Mouse (Mus musculus) neural tube, embryonic 14.5 days (tissue): ENCODE measurements at regions not wholly inside any gene's neighbourhood (a gene's known extent, or its start where the extent isn't known, plus 50 kb on each side); places are given as distances from the start of the nearest gene placed in this dataset.
A peak's percentile ranks its signal among the peaks of the same experiment; 100 is the strongest.

Source experiments
- ATAC-seq: fragments of 200-750 bp; cut with Nextera tagmentation; 2 replicates; pipeline ENCODE4 v1.8.0; 2017; ENCODE audit warnings: low read depth, mild to moderate bottlenecking, moderate TSS enrichment, moderate library complexity
- H3K27ac ChIP-seq: fragments of 300-500 bp; sonication (generic); 2 replicates; pipeline ENCODE4 v1.5.1; 2014; ENCODE audit warnings: low read depth, mild to moderate bottlenecking, control low read depth, low read length, moderate library complexity, mixed read lengths
- H3K27me3 ChIP-seq: fragments of 300-500 bp; sonication (generic); 2 replicates; pipeline ENCODE4 v1.6.1; 2014; ENCODE audit warnings: low read length; ENCODE audit not compliant: control insufficient read depth, insufficient read depth
- H3K36me3 ChIP-seq: fragments of 300-500 bp; sonication (generic); 2 replicates; pipeline ENCODE4 v1.6.1; 2014; ENCODE audit warnings: low read length, mixed read lengths; ENCODE audit not compliant: control insufficient read depth, insufficient read depth
- H3K4me1 ChIP-seq: fragments of 300-500 bp; sonication (generic); 2 replicates; pipeline ENCODE4 v1.6.1; 2014; ENCODE audit warnings: low read length; ENCODE audit not compliant: control insufficient read depth, insufficient read depth
- H3K4me2 ChIP-seq: fragments of 300-500 bp; sonication (generic); 2 replicates; pipeline ENCODE4 v1.6.1; 2014; ENCODE audit warnings: mild to moderate bottlenecking, low read depth, low read length, control low read depth
- H3K4me3 ChIP-seq: fragments of 300-500 bp; sonication (generic); 2 replicates; pipeline ENCODE4 v1.5.1; 2014; ENCODE audit warnings: low read depth, low read length, control low read depth, mixed read lengths
- H3K9ac ChIP-seq: fragments of 300-500 bp; sonication (generic); replicated peaks from 2 replicates; pipeline ENCODE4 v1.6.1; 2014; ENCODE audit warnings: low read depth, mild to moderate bottlenecking, control low read depth, low read length, mixed read lengths
- H3K9me3 ChIP-seq: fragments of 300-500 bp; sonication (generic); 2 replicates; pipeline ENCODE4 v1.6.1; 2016; ENCODE audit warnings: low read length; ENCODE audit not compliant: control insufficient read depth
- WGBS: fragments of 180-500 bp; shearing (Covaris S2); extraction: QIAGEN DNeasy Blood & Tissue Kit; methylation state at CpG from one replicate; pipeline ENCODE4 v1.1.7; 2014; 5-methylcytosine and 5-hydroxymethylcytosine counted together

DNA sequence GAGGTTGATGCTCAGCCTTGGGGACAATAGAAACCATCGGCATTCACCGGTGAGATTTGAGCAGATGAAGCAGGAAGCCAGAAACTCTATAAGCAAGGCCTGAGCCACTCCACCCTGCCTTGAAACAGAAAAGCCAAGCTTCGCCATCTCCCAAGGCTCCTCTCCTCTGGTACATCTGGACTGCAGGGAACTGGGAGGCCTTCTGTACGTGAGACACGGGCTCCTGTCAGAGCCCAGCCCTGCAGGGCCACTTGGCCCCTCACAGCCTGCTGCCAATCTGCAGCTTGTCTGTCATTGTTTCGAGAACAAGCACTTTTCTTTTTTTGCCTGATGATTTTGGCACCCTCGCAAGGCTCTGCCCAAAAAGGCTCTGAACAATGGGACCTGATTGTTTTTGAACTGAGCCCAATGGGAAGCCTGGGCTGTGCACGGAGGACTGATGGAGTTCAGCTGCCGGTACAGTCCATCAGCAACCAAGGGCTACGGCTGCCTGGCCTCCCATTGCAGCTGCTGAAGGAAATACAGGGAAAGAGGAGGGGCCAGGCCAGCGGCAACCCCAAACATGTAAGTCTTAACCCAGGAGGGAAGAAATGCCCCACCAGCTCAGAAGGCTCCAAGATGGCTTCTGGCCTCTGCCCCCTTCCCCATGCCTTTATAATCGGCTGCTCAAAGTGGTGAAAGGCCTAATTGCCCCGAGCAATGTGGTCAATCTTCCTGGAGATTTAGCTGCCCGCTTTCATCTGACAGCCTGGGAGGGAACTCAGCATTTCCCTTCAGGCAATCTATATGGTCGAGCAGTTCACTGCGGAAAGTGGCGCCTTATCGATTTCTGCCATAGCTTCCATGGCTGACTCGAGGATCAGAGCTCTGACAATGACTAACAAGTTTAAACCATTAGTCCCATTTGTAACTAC, 332.2 kb downstream of the Psat1 start:
- H3K27me3 ChIP-seq: no peaks in the 10 kb centered on the region
- peak; percentile 69; the same call in 1 of the 2 replicates for ATAC-seq
- H3K36me3 ChIP-seq: no peaks in the 10 kb centered on the region
- H3K4me1 ChIP-seq: peaks cover 10% of the 10 kb centered on the region
- H3K4me2 ChIP-seq: 0 out of 2 replicates have a peak overlapping the region, but pooled peaks have one; percentile 9
- H3K4me3 ChIP-seq: no peak overlapping the region
- WGBS: 16% methylated on average over 19 of the region's 19 CpGs
- no peak overlapping the region for H3K9ac ChIP-seq
- no peak overlapping the region for H3K27ac ChIP-seq
- no peaks in the 10 kb centered on the region for H3K9me3 ChIP-seq

DNA sequence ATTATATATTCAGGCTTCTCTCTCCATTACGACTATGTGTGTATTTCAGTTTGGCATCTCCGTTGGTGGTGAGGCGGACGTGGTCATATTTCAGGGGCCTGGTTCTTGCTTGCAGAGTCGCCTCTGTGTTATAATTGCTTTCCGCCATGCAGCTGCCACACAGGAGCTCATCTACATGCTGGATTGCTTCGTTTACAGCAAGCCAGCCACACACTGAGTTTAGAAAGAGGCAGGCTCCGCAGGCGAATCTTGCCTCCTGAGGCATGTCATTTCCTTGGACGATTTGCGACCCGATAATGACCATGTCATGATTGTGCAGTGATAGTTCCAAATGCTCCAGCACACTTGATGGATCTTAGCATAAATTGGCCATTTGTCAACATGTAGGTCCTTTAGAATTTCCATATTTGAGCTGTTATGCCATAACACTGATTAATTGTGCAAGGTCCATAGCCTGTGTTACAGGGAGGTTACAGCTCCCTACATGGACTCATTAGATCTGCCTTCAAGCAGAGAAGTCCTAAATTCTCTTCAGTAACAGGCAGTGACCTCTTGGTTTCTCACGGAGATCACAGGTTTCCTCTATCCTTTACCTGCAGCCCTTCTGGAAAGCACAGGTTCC, 335.9 kb downstream of the Psat1 start:
- H3K4me2 ChIP-seq: peak overlapping the region; percentile 19; the same call in 1 of the 2 replicates
- H3K4me1 ChIP-seq: peaks cover 14% of the 10 kb centered on the region
- H3K27me3 ChIP-seq: no peaks in the 10 kb centered on the region
- 14% methylated on average over 13 of the region's 13 CpGs for WGBS
- H3K27ac ChIP-seq: peak overlapping the region; percentile 7; the same call in 1 of the 2 replicates
- H3K9me3 ChIP-seq: no peaks in the 10 kb centered on the region
- H3K4me3 ChIP-seq: no peak overlapping the region
- no peaks in the 10 kb centered on the region for H3K36me3 ChIP-seq
- no peak overlapping the region; the same call in 1 of the 2 replicates for H3K9ac ChIP-seq
- ATAC-seq: peak; percentile 48

DNA sequence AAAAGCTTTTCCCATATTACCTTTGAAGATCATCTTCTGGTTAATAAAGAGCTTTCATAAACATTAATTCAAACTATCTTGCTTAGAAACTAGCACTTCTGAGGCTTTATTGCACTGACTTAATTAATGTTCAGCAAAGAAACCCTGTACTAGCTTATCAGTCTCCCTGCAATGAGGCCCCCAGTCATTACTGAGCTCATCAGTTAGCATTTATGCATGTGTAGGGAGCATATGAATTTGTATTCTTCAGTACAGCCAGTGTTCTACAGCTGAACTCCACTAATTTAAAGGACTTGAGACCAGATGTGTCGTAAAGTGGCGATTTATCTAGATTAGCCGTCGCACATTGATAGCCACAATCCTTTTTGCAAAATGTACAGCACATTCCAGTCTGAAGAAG, 340.7 kb downstream of the Psat1 start:
- no peaks in the 10 kb centered on the region for H3K27me3 ChIP-seq
- H3K36me3 ChIP-seq: no peaks in the 10 kb centered on the region
- ATAC-seq: peak; percentile 53
- no peaks in the 10 kb centered on the region for H3K9me3 ChIP-seq
- no peak overlapping the region for H3K9ac ChIP-seq
- peaks cover 13% of the 10 kb centered on the region for H3K4me1 ChIP-seq
- WGBS: 45% methylated on average over 4 of the region's 4 CpGs
- H3K4me3 ChIP-seq: no peak overlapping the region
- no peak overlapping the region; the same call in 1 of the 2 replicates for H3K27ac ChIP-seq
- no peak overlapping the region for H3K4me2 ChIP-seq

DNA sequence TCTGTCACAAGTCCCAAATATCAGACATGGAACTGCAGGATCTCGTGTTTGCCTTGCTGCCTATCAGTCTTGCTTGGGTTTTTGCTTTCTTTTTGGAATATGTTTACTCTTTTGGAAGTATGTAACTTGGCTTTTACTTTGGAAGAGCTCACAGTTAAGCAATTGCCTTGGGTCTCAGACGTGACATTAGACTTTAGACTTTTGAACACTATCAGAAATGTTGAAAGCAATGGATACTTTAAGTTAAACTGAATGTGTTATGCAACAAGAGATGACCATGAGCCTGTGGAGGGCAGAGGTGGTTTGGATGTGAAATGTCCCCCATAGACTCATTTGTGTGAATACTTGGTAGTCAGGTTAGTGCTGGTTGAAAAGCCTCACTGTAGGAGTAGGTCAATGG, 354.3 kb downstream of the Psat1 start:
- no peak overlapping the region for H3K4me2 ChIP-seq
- H3K27me3 ChIP-seq: no peaks in the 10 kb centered on the region
- no peaks in the 10 kb centered on the region for H3K4me1 ChIP-seq
- H3K9me3 ChIP-seq: no peaks in the 10 kb centered on the region
- ATAC-seq: no peak
- 83% methylated on average over 2 of the region's 2 CpGs for WGBS
- H3K4me3 ChIP-seq: no peak overlapping the region
- no peaks in the 10 kb centered on the region for H3K36me3 ChIP-seq
- no peak overlapping the region for H3K27ac ChIP-seq
- H3K9ac ChIP-seq: no peak overlapping the region

DNA sequence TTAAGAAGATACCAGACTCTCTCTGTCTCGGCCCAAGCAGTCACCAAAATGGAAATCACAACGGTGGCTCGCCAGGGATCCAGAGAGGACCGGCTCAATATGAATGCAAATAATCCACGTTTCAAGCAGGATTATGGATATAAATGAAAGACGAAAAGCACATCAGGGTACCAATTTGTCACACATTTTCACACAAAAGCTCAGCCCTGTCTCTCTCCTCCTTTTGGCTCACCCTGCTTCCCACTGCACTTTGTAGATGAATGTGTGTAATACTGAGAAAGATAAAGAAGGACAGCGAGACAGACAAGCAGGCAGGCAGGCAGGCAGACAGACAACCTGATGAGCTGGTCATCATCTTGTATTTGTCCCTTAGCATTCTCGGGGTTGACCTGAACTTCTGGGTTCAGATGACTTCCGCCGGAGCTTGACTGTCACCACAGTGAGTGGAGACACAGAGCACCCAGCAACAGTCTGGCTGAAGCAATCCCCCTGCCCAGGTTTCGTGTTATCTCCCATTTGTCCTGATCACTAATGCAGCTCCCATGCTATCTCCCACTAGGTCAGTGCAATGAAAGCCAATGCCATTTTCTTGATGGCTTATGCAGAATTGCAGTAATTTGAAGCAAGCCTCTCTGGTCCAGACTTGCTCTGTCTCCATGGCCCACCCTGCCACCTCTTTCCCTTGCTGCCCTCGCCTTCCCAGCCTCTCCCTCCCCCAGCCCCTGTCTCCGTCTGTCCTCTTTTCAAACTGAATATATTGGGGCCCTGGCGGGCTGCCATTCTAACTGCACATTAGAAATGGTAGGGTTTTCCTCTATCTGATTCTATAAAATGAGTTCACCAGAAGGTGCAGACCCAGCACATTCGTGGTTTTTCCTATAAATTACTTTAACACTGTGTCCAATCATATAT, 363.1 kb downstream of the Psat1 start:
- peak; percentile 69; the same call in 1 of the 2 replicates for ATAC-seq
- no peaks in the 10 kb centered on the region for H3K36me3 ChIP-seq
- H3K27me3 ChIP-seq: no peaks in the 10 kb centered on the region
- no peaks in the 10 kb centered on the region for H3K9me3 ChIP-seq
- 36% methylated on average over 15 of the region's 15 CpGs for WGBS
- 0 out of 2 replicates have a peak, but pooled peaks cover 3% of the 10 kb centered on the region for H3K4me1 ChIP-seq
- H3K4me3 ChIP-seq: no peak overlapping the region
- no peak overlapping the region for H3K27ac ChIP-seq
- no peak overlapping the region for H3K9ac ChIP-seq
- no peak overlapping the region for H3K4me2 ChIP-seq

DNA sequence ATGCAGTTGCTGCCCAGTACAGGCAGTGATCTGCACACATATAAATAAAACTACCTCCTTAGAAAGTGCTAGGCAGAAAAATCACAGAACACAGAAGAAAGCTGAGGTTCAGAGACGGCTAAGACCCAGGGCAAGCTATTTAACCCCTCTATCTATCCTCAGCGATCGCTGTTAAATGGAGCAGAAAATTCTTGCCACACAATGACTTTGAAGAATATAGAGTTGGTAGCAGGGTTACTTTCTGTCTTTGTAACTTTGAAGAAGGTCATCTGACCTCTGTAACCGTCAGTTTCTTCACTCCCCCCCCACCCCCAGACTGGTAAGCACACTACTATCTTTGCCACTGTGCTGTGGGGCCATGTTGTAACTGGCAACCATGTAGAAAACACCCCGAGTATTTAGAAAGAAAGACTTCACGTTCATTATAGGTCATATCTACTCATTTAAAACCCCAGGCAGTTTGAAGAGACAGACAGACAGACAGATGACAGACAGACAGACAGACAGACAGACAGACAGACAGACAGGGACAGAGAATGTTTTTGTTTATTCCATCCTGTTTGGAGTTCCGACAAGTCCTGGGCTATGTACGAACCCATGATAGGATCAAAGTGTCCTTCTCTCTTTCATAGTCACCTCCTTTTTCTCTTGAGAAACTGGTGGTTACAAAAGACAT, 363.9 kb downstream of the Psat1 start:
- Histone ChIP-seq H3K27ac (no peak overlapping the region), H3K9ac (no peak overlapping the region), H3K4me1 (0 out of 2 replicates have a peak, but pooled peaks cover 3% of the 10 kb centered on the region), H3K9me3 (no peaks in the 10 kb centered on the region), H3K27me3 (no peaks in the 10 kb centered on the region), H3K36me3 (no peaks in the 10 kb centered on the region), H3K4me3 (no peak overlapping the region), H3K4me2 (no peak overlapping the region)
- 40% methylated on average over 8 of the region's 8 CpGs for WGBS
- ATAC-seq: no peak

DNA sequence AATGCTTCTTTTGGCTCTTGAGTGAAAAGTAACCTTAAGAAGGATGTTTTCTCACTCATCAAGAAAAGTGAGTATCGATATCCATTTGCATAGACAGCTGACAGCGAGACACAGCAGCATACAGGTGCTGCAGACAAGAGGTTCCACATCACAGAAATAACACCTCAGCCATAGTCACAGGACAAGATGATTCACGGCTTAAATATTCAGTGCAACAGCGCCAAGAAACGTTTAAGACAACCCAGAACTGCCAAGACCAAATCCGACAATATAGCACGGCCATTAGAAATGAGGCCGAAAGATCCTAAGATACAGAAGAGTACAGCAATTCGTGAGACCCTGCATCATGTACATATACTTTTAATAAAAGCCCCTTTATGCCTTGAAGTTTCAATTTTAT, 375.9 kb downstream of the Psat1 start:
- no peak overlapping the region for H3K4me2 ChIP-seq
- H3K9ac ChIP-seq: no peak overlapping the region
- no peaks in the 10 kb centered on the region for H3K27me3 ChIP-seq
- H3K27ac ChIP-seq: no peak overlapping the region
- H3K4me3 ChIP-seq: no peak overlapping the region
- H3K4me1 ChIP-seq: no peaks in the 10 kb centered on the region
- no peaks in the 10 kb centered on the region for H3K9me3 ChIP-seq
- 92% methylated on average over 9 of the region's 9 CpGs for WGBS
- H3K36me3 ChIP-seq: no peaks in the 10 kb centered on the region
- no peak for ATAC-seq

DNA sequence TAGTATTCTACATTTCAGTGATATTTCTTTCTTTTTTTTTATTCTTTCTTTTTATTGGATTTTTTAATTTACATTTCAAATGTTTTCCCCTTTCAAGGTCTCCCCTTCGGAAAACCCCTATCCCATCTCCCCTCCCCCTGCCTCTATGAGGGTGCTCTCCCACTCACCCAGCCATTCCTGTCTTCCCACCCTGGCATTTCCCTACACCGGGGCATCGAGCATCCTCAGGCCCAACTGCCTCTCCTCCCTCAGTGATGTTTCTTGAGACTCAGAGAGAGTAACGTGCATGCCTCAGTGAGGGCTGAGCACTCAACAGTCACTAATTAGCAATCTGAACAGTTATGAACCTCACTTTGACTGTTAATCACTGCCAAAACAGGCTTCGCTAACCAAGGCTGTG, 385.6 kb downstream of the Psat1 start:
- Histone ChIP-seq H3K27me3 (no peaks in the 10 kb centered on the region), H3K4me2 (no peak overlapping the region), H3K9me3 (no peaks in the 10 kb centered on the region), H3K36me3 (no peaks in the 10 kb centered on the region), H3K4me1 (no peaks in the 10 kb centered on the region), H3K27ac (no peak overlapping the region), H3K4me3 (no peak overlapping the region), H3K9ac (no peak overlapping the region)
- no peak for ATAC-seq
- 77% methylated on average over 5 of the region's 5 CpGs for WGBS
